Mouse (Mus musculus): ENCODE measurements around the gene Eif3m. TPM values are rescaled to one million over a fixed set of nuclear protein-coding genes. Genes with fewer than 3 reads are reported as not detected.
"Not testable (repeated sequence)": the region's sequence is repeated elsewhere in the genome, so short reads cannot be mapped to it uniquely, and the experiment has no call there.

Eif3m gene
- polyA plus RNA-seq, 1 experiment = 29.7 TPM

- no peaks in the 10 kb centered on the region for H3K36me3 ChIP-seq (ENCODE audit: control insufficient read depth, insufficient read depth, low read length)
- H3K4me1 ChIP-seq (ENCODE audit: control insufficient read depth, insufficient read depth, low read length) = no peaks in the 10 kb centered on the region; the same call in 1 of the 2 replicates
- no peak overlapping the region for H3K4me3 ChIP-seq (ENCODE audit: control insufficient read depth, low read depth, low read length)
- H3K27me3 ChIP-seq (ENCODE audit: control insufficient read depth, insufficient read depth, low read length) = no peaks in the 10 kb centered on the region
- no peak overlapping the region for H3K27ac ChIP-seq (ENCODE audit: control insufficient read depth, insufficient read depth, low read depth, low read length)
- TF ChIP-seq POLR2A (IDR thresholded peaks at IDR 0.05; ENCODE audit: control insufficient read depth, low read depth, low read length) = no peak
- no peak for TF ChIP-seq CTCF (IDR thresholded peaks at IDR 0.05; ENCODE audit: control insufficient read depth, insufficient read depth, insufficient replicate concordance, low read depth, low read length)
Observed at GRCm38 (mm10) chr2:105026950-105027695, 10.2 kb upstream of the Eif3m start.

GRCm38 (mm10) chr2:105025610-105026009, 8.7 kb upstream of the Eif3m start:
- H3K27me3 ChIP-seq (ENCODE audit: control insufficient read depth, insufficient read depth, low read length); H3K27ac ChIP-seq (ENCODE audit: control insufficient read depth, insufficient read depth, low read depth, low read length); H3K36me3 ChIP-seq (ENCODE audit: control insufficient read depth, insufficient read depth, low read length); H3K4me1 ChIP-seq (ENCODE audit: control insufficient read depth, insufficient read depth, low read length); H3K4me3 ChIP-seq (ENCODE audit: control insufficient read depth, low read depth, low read length): not testable (repeated sequence)

- no peaks in the 10 kb centered on the region; the same call in 1 of the 2 replicates for H3K4me1 ChIP-seq (ENCODE audit: control insufficient read depth, insufficient read depth, low read length)
- no peak overlapping the region for H3K4me3 ChIP-seq (ENCODE audit: control insufficient read depth, low read depth, low read length)
- no peaks in the 10 kb centered on the region for H3K27me3 ChIP-seq (ENCODE audit: control insufficient read depth, insufficient read depth, low read length)
- H3K27ac ChIP-seq (ENCODE audit: control insufficient read depth, insufficient read depth, low read depth, low read length) = no peak overlapping the region
- TF ChIP-seq CTCF (IDR thresholded peaks at IDR 0.05; ENCODE audit: control insufficient read depth, insufficient read depth, insufficient replicate concordance, low read depth, low read length) (no peak), POLR2A (IDR thresholded peaks at IDR 0.05; ENCODE audit: control insufficient read depth, low read depth, low read length) (no peak)
- no peaks in the 10 kb centered on the region for H3K36me3 ChIP-seq (ENCODE audit: control insufficient read depth, insufficient read depth, low read length)
Observed at GRCm38 (mm10) chr2:105023815-105024214, 6.9 kb upstream of the Eif3m start.

GRCm38 (mm10) chr2:105023031-105023615, 6.2 kb upstream of the Eif3m start:
- Histone ChIP-seq H3K27ac (ENCODE audit: control insufficient read depth, insufficient read depth, low read depth, low read length) (no peak overlapping the region), H3K27me3 (ENCODE audit: control insufficient read depth, insufficient read depth, low read length) (no peaks in the 10 kb centered on the region), H3K4me3 (ENCODE audit: control insufficient read depth, low read depth, low read length) (no peak overlapping the region), H3K36me3 (ENCODE audit: control insufficient read depth, insufficient read depth, low read length) (no peaks in the 10 kb centered on the region), H3K4me1 (ENCODE audit: control insufficient read depth, insufficient read depth, low read length) (no peaks in the 10 kb centered on the region; the same call in 1 of the 2 replicates)
- no peak for TF ChIP-seq CTCF (IDR thresholded peaks at IDR 0.05; ENCODE audit: control insufficient read depth, insufficient read depth, insufficient replicate concordance, low read depth, low read length)
- no peak for TF ChIP-seq POLR2A (IDR thresholded peaks at IDR 0.05; ENCODE audit: control insufficient read depth, low read depth, low read length)

GRCm38 (mm10) chr2:105021836-105022235, 5.0 kb upstream of the Eif3m start:
- Histone ChIP-seq H3K27me3 (ENCODE audit: control insufficient read depth, insufficient read depth, low read length) (no peaks in the 10 kb centered on the region), H3K36me3 (ENCODE audit: control insufficient read depth, insufficient read depth, low read length) (no peaks in the 10 kb centered on the region), H3K4me3 (ENCODE audit: control insufficient read depth, low read depth, low read length) (no peak overlapping the region), H3K4me1 (ENCODE audit: control insufficient read depth, insufficient read depth, low read length) (no peaks in the 10 kb centered on the region; the same call in 1 of the 2 replicates), H3K27ac (ENCODE audit: control insufficient read depth, insufficient read depth, low read depth, low read length) (no peak overlapping the region)
- no peak for TF ChIP-seq POLR2A (IDR thresholded peaks at IDR 0.05; ENCODE audit: control insufficient read depth, low read depth, low read length)
- TF ChIP-seq CTCF (IDR thresholded peaks at IDR 0.05; ENCODE audit: control insufficient read depth, insufficient read depth, insufficient replicate concordance, low read depth, low read length) = no peak

- TF ChIP-seq CTCF (IDR thresholded peaks at IDR 0.05; ENCODE audit: control insufficient read depth, insufficient read depth, insufficient replicate concordance, low read depth, low read length) = no peak
- no peak for TF ChIP-seq POLR2A (IDR thresholded peaks at IDR 0.05; ENCODE audit: control insufficient read depth, low read depth, low read length)
- no peaks in the 10 kb centered on the region for H3K27me3 ChIP-seq (ENCODE audit: control insufficient read depth, insufficient read depth, low read length)
- no peak overlapping the region for H3K4me3 ChIP-seq (ENCODE audit: control insufficient read depth, low read depth, low read length)
- no peaks in the 10 kb centered on the region for H3K36me3 ChIP-seq (ENCODE audit: control insufficient read depth, insufficient read depth, low read length)
- no peaks in the 10 kb centered on the region; the same call in 1 of the 2 replicates for H3K4me1 ChIP-seq (ENCODE audit: control insufficient read depth, insufficient read depth, low read length)
- H3K27ac ChIP-seq (ENCODE audit: control insufficient read depth, insufficient read depth, low read depth, low read length) = no peak overlapping the region
Observed at GRCm38 (mm10) chr2:105021256-105021655, 4.4 kb upstream of the Eif3m start.

GRCm38 (mm10) chr2:105019457-105019856, 2.6 kb upstream of the Eif3m start:
- TF ChIP-seq POLR2A (IDR thresholded peaks at IDR 0.05; ENCODE audit: control insufficient read depth, low read depth, low read length) (no peak), CTCF (IDR thresholded peaks at IDR 0.05; ENCODE audit: control insufficient read depth, insufficient read depth, insufficient replicate concordance, low read depth, low read length) (no peak)
- Histone ChIP-seq H3K4me1 (ENCODE audit: control insufficient read depth, insufficient read depth, low read length) (no peaks in the 10 kb centered on the region; the same call in 1 of the 2 replicates), H3K27ac (ENCODE audit: control insufficient read depth, insufficient read depth, low read depth, low read length) (no peak overlapping the region), H3K27me3 (ENCODE audit: control insufficient read depth, insufficient read depth, low read length) (no peaks in the 10 kb centered on the region), H3K36me3 (ENCODE audit: control insufficient read depth, insufficient read depth, low read length) (no peaks in the 10 kb centered on the region), H3K4me3 (ENCODE audit: control insufficient read depth, low read depth, low read length) (no peak overlapping the region)
